Mouse (Mus musculus) megakaryocyte, adult 5-6 weeks (primary cell): ENCODE results near the gene Minpp1. TPM values are rescaled to one million over a fixed set of nuclear protein-coding genes. Genes with fewer than 3 reads are reported as not detected.

ENCODE experiments used
- total RNA-seq, 2 experiments: library from RNA; stranded (forward) in 1 of 2; stranded (reverse) in 1 of 2; fragments of 153-499, 151-499 nt in 1 of 2; fragments of 221-1000, 200-1000 nt in 1 of 2; gene quantifications; 2 replicates each; pipeline versions ENCODE4 v1.2.3 to v1.2.4; 2015 to 2017

Gene Minpp1
- total RNA-seq, 2 experiments from 2014 or later, result 27.5 to 28.2 TPM

Other genes with a start within 250 kb of the Minpp1 start
- gene Sgms1, start 96.1 kb upstream of the Minpp1 start, total RNA-seq (2015), result 45.4 and 48.3 TPM in 2 replicates
- gene Sgms1, start 96.1 kb upstream of the Minpp1 start, total RNA-seq (2017), result 44.9 and 69.6 TPM in 2 replicates
- 134 and 153 TPM in 2 replicates for gene Rpl9-ps6, start 19.2 kb upstream of the Minpp1 start, total RNA-seq (2015)
- 50.9 and 68.5 TPM in 2 replicates for gene Rpl9-ps6, start 19.2 kb upstream of the Minpp1 start, total RNA-seq (2017)
- gene Papss2, start 110.0 kb downstream of the Minpp1 start, total RNA-seq (2015), result 61.6 and 72.8 TPM in 2 replicates
- gene Papss2, start 110.0 kb downstream of the Minpp1 start, total RNA-seq (2017), result 35.9 and 42.1 TPM in 2 replicates